Comparison of ENCODE assay signal across 13 mouse cellular contexts in genomic region chr3:130380299-130380845, GRCm38 (mm10).
"Had no signal": no experiment of that assay in that cellular context is flagged by ENCODE, and none has a peak within 500 bp of the region (broad histone marks: within the 10 kb centered on the region; RNA-seq: fewer than 3 reads in every experiment).

No protein-coding gene starts in this region.

- H3K4me3 ChIP-seq: left cerebral cortex, adult 2 months; limb, embryonic 10.5 days; liver, embryonic 15.5 days; neural tube, embryonic 13.5 days had no signal

- H3K9ac ChIP-seq: liver, embryonic 15.5 days; neural tube, embryonic 13.5 days had no signal

- H3K4me2 ChIP-seq: liver, embryonic 11.5 days; liver, embryonic 15.5 days; neural tube, embryonic 13.5 days had no signal

- H3K27me3 ChIP-seq: liver, embryonic 15.5 days had no signal

- ATAC-seq: lung, postnatal 0 days had no signal

- H3K4me1 ChIP-seq: limb, embryonic 10.5 days; liver, embryonic 15.5 days; neural tube, embryonic 13.5 days had no signal

- H3K27ac ChIP-seq: left cerebral cortex, adult 2 months; limb, embryonic 10.5 days; liver, embryonic 15.5 days; neural tube, embryonic 13.5 days; stomach, postnatal 0 days had no signal

- H3K9me3 ChIP-seq: limb, embryonic 10.5 days; liver, embryonic 15.5 days; neural tube, embryonic 13.5 days had no signal

- H3K36me3 ChIP-seq: limb, embryonic 10.5 days; liver, embryonic 15.5 days; neural tube, embryonic 13.5 days had no signal

- DNase-seq: kidney, adult 18-20 months; kidney, postnatal 10 days; lung, adult 2 months; lung, postnatal 4 days; right cerebral cortex, adult 18-20 months; right cerebral cortex, postnatal 25 days had no signal
